Mouse (Mus musculus) right cerebral cortex, postnatal 14 days (tissue): ENCODE measurements around the gene Dqx1.

ENCODE experiments used
- DNase-seq: peaks from one replicate; pipeline ENCODE4 v3.0.0; 2022

Gene Dqx1

DNA sequence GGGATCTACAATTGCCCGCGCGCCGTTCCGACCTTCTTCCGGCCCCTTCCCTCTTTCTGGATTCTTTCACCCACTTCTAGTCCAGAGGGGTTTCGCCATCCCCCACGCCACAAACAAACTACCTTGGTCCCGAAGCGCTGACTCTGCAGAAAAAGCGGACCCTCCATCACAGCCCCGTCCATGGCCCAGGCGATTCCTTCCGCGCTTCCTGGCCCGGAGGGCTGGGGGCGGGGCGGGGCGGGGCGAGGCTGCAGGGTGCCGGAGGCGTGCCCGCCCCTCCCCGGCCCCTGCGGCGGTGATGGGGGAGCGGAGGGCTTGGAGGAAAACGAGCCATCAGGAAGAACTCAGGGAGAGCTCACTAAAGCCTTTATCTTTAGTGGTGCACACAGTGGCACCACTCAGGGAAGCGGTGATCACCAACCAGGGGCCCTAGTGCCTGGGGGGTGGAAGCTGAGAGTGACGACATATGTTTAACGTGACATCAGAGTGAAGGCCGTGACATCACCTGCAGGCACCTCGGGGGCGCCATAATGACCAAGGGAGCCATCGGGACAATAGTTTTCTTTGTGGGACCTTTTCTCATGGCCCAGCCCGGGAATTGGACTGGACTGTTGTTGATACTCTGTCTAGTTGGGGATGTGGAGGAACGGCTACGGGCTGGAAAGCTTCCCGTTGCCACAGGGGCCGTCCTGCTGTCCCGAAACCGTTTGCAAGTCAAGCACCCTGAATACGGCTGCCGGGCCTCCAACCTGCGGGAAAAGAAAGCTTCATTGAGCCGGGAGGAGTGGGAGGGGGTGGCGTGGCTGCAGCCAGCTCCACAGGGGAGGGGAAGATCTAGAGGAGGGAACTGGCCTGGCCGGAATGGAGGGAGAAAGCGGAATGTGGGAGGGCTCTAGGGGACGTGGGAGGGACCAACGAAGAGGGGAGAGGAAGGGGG, 24.1 kb upstream of the Dqx1 start, which contains the start of the genes Dok1 and Loxl3:
TSS of gene Dok1 (minus strand) at position 223 of the 937 bp plus-strand sequence.
TSS of gene Loxl3 (plus strand) at position 925 of the 937 bp plus-strand sequence.
- no peak for DNase-seq

DNA sequence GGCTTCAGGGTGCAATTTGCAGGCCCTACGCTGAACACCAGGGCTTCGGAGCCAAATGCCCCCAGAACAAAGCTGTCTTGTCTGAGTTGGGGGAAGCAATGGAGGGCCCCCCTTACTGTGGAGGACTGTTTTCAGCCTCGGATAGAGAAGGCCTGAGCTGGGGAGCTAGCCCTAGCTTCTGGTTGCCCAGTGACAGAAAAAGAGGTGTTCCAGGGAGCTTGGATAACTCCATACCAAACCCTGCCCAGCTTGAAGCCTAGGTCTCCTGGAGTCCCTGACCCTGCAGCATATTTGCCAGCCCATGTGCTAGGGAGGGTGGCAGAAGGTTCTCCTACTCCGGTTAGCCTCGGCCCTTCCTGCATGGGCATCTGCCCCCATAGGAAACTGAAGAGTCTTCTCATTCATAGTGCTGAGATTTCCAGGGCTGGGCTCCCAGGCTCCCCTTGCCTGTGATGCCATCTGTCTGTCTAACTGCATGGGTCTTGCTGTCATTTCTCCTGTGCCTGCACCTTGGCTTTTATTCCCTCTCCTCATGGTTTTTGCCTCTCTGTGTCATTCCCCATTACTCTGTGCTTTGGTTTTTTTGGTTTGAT, 23.1 kb upstream of the Dqx1 start:
- no peak for DNase-seq

GRCm38 (mm10) chr6:83037188-83037587, 20.5 kb upstream of the Dqx1 start:
- no peak for DNase-seq

GRCm38 (mm10) chr6:83038496-83039012, 19.1 kb upstream of the Dqx1 start:
- peak; percentile 84 for DNase-seq

DNA sequence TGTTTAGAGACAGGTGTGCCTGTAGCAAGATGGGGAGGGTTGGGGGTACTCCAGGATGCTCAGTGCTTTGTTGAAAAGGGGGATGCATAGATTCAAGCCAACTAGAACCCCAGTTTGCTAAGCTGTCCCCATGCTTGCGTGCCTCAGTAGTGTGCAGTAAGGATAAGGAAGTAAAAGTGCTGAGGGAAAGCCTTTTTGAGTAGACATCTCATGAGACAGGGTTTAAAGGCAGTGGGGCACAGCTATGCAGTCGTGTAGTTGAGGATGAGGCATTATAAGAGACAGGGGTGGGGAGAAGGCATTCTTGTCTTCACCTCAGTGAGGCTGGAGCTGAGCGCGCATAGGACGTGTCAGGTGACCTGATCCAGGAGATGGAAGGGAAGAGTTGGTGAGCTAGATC, 17.0 kb upstream of the Dqx1 start:
- no peak for DNase-seq

DNA sequence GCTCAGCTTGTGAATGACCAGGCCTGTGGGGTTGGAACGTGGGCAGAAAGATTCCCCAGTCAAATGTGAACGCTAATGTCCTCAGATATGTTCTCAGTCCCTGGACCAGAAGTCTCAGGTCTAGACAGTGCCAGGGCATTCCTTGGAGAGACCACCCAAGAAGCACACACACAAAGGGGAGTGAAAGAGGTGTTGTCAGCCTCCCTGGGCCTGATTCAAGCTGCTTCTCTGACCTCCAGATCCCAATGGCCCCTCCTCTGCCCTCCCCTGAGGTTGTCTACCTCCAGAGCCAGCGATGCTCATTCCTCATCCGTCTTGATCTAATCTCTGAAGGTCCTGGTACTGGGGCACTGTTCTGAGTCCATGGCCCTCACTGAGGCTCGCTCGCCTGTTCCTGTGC, 14.1 kb upstream of the Dqx1 start:
- no peak for DNase-seq

DNA sequence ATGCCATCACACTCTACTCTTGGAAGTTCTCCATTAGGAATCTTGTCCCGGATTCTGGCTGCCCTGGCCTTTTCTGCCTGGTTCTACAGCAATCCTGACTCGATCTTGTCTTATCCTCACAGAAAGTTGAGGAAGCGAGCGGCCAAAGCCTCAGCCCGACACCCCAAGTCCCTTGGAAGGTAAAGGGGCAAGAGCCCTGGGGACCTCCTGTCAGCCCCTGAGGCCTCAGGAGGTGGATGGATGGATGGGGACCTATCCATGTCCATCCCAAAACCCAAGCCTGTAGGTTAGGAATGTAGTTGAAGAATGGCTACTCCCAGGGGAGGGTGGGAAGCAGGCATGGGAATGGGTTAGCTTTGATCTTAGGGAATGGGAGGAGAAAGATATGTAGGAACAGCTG, 13.7 kb upstream of the Dqx1 start:
- no peak for DNase-seq

- no peak for DNase-seq
Measured at GRCm38 (mm10) chr6:83044742-83045141, 12.9 kb upstream of the Dqx1 start.

DNA sequence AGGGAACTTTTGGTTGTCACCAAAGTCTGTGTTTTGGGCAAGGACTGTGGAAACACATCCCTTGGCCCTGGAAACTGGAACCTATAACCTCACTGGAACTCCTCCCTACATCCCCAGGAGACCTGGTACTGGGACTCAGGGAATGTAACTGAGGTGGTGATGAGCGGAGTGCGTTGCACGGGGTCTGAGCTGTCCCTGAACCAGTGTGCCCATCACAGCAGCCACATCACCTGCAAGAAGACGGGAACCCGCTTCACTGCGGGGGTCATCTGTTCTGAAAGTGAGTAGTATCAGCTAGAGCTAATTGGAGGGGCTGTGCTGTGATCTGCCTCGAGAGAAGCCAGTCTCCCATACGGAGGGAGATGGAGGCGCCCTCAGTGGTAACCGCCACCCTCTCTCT, 8.3 kb upstream of the Dqx1 start:
- no peak for DNase-seq

GRCm38 (mm10) chr6:83053136-83053960, 4.3 kb upstream of the Dqx1 start:
- peak; percentile 56 for DNase-seq

DNA sequence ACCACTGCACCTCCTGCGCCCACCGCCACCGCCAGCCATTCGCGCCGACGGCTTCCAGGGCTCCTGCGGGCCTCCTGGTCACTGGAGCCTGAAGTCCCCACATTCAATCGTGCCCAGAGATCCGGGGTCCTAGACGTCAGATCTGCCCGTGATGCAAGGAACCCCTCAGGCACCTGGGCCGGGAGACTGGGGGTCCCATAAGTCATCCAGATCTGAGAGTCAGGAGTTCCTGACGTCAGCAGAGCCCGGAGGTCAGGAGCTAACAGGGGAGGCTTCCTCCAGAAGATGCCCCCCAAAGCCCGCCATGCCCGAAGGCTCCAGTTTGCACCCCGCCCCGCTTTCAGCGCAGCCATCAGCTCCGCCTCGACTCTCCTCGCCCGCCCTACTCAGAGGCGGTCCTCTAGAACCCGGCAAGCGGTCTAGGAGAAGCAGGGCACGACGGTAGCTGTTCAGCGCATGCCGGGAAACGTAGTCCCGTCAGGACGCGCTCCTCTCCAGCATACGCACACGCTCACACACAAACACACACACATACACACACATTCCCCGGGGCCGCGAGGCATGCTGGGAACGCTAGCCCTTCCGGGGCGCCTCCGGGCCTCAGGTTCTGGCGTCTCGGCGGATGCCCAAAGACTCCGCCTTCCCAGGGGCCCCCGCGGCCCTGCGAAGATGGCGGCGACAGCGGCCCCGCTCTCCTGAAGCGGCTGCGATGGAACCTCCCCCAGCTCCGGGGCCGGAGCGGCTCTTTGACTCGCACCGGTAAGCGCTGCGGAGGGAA, 3.4 kb upstream of the Dqx1 start, which contains the start of gene Aup1:
TSS of gene Aup1 (plus strand) at position 448 of the 778 bp plus-strand sequence.
- DNase-seq = peak; percentile 95

- no peak for DNase-seq
Measured at GRCm38 (mm10) chr6:83054871-83055431, 2.7 kb upstream of the Dqx1 start, which contains the start of gene Htra2. Gene Htra2 (minus strand): TSS chr6:83055273.

DNA sequence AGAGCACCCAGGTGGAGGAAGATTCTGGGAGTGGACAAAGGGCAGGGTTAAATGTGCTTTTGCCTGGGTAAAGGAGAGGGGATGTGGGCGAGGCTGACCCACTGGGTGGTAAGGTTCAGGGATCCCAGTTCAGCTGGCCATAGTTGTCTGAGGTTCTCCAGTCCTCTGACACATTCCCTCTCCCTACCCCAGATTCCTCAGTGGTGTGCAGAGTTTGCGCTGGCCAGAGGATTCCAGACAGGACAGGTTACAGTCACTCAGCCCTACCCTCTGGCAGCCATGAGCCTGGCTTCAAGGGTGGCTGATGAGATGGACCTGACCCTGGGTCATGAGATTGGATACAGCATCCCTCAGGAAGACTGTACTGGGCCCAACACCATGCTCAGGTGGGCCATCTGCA, 1.1 kb downstream of the Dqx1 start:
- no peak for DNase-seq

DNA sequence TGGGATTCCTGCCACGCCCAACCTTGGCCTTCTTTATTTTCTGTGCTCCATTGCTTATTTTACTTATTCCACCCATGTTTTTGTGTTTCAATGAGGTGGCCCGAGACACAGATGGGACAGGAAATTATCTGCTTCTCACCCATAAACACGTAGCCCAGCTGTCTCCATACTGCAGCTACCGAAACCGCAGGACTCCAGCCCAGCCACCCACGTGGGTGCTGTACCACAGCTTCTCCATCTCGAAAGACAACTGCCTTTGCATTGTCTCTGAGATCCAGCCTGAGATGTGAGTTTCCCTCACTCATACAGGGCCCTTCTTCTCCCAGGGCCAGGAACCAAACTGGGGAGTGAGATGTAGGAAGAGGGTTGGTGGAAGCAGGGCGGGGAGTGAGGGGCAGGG, 8.4 kb downstream of the Dqx1 start:
- no peak for DNase-seq

GRCm38 (mm10) chr6:83066441-83066840, 8.8 kb downstream of the Dqx1 start:
- DNase-seq = no peak

- no peak for DNase-seq
Measured at GRCm38 (mm10) chr6:83068221-83068620, 10.6 kb downstream of the Dqx1 start.

DNA sequence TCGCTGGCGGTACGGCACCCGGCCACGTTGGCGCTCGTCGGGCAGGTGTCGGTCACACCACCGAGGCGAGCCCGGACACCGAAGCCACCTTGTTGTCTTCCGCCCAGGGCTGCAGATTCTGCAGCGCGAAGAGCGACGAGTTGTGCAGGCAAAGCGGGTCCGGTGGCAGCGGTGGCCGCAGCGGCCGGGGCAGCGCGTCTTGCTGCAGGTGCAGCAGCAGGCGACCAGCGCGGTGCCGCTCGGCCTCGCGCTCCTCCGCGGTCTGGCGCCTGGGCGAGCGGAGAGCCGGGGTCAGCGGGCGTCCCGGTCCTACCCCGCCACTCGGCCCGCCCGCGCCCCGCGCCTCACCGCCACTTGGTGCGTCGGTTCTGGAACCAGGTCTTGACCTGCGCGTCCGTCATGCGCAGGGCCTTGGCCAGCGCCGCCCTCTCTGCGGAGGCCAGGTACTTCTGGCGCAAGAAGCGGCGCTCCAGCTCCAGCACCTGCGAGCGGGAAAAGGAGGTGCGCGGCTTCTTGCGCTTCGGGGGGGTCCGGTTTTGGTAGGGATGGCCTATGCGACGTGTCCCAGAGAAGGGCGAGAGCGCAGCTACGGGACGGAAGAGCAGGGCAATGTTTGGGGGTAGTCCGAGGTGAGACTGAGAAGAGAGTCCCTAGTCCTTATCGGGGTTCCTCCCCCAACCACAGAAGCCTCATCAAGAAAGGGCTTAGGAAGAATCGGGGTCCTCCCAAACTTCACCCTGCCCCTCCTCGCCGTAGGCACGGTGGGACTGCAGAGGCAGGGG, 11.3 kb downstream of the Dqx1 start:
- no peak for DNase-seq

DNA sequence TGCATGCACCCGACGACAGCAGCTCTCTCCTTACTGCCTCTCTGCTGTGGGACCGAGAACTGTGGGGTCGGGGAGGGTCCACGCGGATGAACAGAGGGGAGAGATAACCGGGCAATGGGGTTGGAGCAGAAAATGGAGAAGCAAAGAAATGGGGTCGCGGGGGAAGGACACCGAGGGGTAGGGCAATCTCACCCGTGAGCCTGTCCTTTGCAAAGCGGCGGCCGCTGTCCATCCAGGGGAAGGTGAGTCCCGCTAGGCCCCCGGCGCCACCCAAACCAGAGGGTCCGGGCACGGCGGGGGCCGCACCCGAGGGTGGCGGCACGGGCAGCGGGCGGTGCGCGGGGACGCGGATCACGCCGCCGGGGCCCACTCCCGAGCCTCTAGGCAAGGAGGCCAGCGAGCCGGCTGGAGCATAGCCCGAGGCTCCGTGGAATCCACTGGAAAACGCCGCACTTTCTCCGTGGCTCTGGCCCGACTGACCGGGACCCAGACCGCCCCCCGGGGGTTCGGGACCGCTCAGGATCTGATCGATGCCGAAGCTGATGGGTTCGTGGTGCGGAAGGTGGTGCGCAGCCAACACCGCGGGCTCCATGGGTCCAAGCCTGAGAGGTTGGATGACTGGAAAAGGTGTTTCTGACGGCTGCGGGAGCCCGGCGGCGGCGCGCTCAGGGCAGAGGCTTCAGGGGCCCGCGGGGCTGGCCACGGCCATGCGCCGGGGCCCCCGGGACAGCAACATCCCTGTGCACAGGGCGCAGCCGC, 12.0 kb downstream of the Dqx1 start:
- no peak for DNase-seq

DNA sequence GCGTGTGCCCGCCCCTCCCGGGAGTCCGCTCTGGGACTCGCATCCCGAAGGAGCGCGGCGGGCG, 12.4 kb downstream of the Dqx1 start, which contains the start of gene Tlx2:
TSS of gene Tlx2 (minus strand) at position 47 of the 64 bp plus-strand sequence.
- DNase-seq = no peak

DNA sequence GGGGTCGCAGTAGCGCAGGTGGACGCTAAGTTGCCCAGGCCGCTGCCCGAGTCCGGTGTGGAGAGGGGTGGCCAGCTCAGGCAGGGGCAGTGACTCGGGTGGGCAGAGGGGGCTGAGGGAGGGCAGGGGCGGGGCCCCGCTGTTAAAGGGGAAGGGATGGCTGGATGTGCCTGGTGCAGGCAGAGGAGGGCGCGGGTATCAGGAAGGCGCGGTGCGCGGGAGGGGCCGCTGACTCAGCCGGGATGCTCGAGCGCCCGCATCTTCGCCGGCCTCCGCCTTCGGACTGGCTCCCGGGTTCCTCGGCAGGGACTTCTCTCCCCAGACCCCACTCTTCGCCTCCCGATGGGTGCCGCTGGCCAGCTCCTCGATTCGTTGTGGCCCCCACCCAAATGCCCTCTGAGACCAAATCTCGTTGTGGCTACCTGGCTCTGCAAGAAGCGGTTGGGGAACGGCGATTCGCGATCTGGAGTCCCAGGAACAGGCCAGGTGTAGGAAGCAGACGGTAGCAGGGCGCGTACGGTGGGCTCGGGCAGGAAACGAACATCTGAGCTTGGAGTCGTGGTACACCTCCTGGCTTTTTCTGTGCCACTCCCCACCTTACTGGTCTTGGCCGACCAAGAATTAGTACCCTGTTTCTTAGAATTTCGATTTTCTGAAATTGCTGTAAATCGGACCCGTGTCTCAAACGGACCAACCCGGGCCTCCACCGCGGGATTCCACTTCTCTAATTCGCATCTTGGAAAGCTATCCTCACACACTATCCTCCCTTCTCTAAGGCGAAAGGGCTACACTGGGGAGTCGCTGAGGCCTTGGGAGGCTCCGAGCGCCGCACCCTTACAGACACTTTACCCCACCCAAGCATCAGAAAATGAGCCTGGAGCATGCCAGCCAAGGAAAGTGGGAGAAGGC, 12.9 kb downstream of the Dqx1 start:
- DNase-seq = no peak
